Mouse (Mus musculus) CH12.LX (cell line): ENCODE measurements at regions not wholly inside any gene's neighbourhood (a gene's known extent, or its start where the extent isn't known, plus 50 kb on each side); places are given as distances from the start of the nearest gene placed in this dataset.

ENCODE experiments used
- DNase-seq: peaks from one replicate; pipeline ENCODE4 v3.0.0-alpha.2; 2013; ENCODE audit errors: extremely low read depth
- H3K27ac ChIP-seq: 2 replicates; pipeline ENCODE4 v1.5.1; 2012; ENCODE audit warnings: low read depth, mild to moderate bottlenecking, control low read depth, moderate library complexity; ENCODE audit not compliant: insufficient read depth
- H3K27me3 ChIP-seq: replicated peaks from 2 replicates; pipeline ENCODE3; 2012; ENCODE audit warnings: inconsistent platforms
- H3K36me3 ChIP-seq, 2 experiments: replicated peaks in 1 of 2; 2 replicates each; pipeline versions ENCODE3 to v1.6.1; 2012; ENCODE audit warnings: inconsistent platforms in 1 of 2, low read length in 1 of 2, mild to moderate bottlenecking in 1 of 2, mixed read lengths in 1 of 2, moderate library complexity in 1 of 2; ENCODE audit not compliant: control insufficient read depth in 1 of 2, insufficient read depth in 1 of 2
- H3K4me1 ChIP-seq, 2 experiments: 2 replicates each; pipeline ENCODE4 v1.6.1; 2012; ENCODE audit warnings: inconsistent platforms in 1 of 2, moderate library complexity in 1 of 2; ENCODE audit not compliant: insufficient read depth in 2 of 2, control insufficient read depth in 1 of 2
- H3K4me2 ChIP-seq: 2 replicates; pipeline ENCODE4 v1.6.1; 2012; ENCODE audit warnings: low read depth, mild to moderate bottlenecking, control low read depth; ENCODE audit not compliant: poor library complexity, insufficient read depth, severe bottlenecking
- H3K4me3 ChIP-seq, 3 experiments: fragments of 150-350 bp in 1 of 3; sonication (generic) in 1 of 3; replicated peaks in 1 of 3; 2 replicates each; pipeline versions ENCODE3 to v1.5.1; 2011 to 2012; ENCODE audit warnings: low read depth in 2 of 3, low read length in 2 of 3, mild to moderate bottlenecking in 2 of 3, moderate library complexity in 2 of 3, control low read depth in 1 of 3, improper control_type of control experiment in 1 of 3, inconsistent platforms in 1 of 3, mixed read lengths in 1 of 3; ENCODE audit not compliant: poor library complexity in 1 of 3
- H3K79me2 ChIP-seq: replicated peaks from 2 replicates; pipeline ENCODE4 v1.6.1; 2012; ENCODE audit warnings: mild to moderate bottlenecking, moderate library complexity; ENCODE audit not compliant: control insufficient read depth, poor library complexity, insufficient read depth, severe bottlenecking; ENCODE audit errors: extremely low read depth
- H3K9ac ChIP-seq: 2 replicates; pipeline ENCODE4 v1.6.1; 2012; ENCODE audit warnings: low read depth, mild to moderate bottlenecking, control low read depth, moderate library complexity; ENCODE audit not compliant: insufficient read depth
- H3K9me3 ChIP-seq: replicated peaks from 2 replicates; pipeline ENCODE3; 2012; ENCODE audit warnings: low read length, inconsistent platforms, mixed read lengths
- BHLHE40 ChIP-seq: IDR thresholded peaks from 2 replicates; pipeline ENCODE4 v1.6.1; 2011; ENCODE audit warnings: mild to moderate bottlenecking, low read depth, low read length, improper control_type of control experiment
- CHD1 ChIP-seq: IDR thresholded peaks from 2 replicates; pipeline ENCODE4 v1.6.1; 2012; ENCODE audit warnings: low read depth, low read length, improper control_type of control experiment, inconsistent platforms
- CHD2 ChIP-seq: IDR thresholded peaks from 2 replicates; pipeline ENCODE4 v1.6.1; 2011; ENCODE audit warnings: low read length, improper control_type of control experiment
- CTCF ChIP-seq, 2 experiments: IDR thresholded peaks in 1 of 2; conservative IDR thresholded peaks in 1 of 2; 2 replicates each; pipeline ENCODE4 v1.5.1; 2011 to 2012; ENCODE audit warnings: low read depth in 2 of 2, low read length in 2 of 2, improper control_type of control experiment in 1 of 2, inconsistent platforms in 1 of 2, mild to moderate bottlenecking in 1 of 2, moderate library complexity in 1 of 2
- E2F4 ChIP-seq: IDR thresholded peaks from 2 replicates; pipeline ENCODE4 v1.6.1; 2011; ENCODE audit warnings: low read depth, low read length, improper control_type of control experiment; ENCODE audit not compliant: insufficient replicate concordance
- ETS1 ChIP-seq: conservative IDR thresholded peaks from 2 replicates; pipeline ENCODE4 v1.6.1; 2012; ENCODE audit warnings: low read depth, mild to moderate bottlenecking, inconsistent platforms, low read length, improper control_type of control experiment, moderate library complexity
- GABPA ChIP-seq: IDR thresholded peaks from 2 replicates; pipeline ENCODE4 v1.6.1; 2012; ENCODE audit warnings: low read depth, low read length, improper control_type of control experiment, inconsistent platforms; ENCODE audit not compliant: insufficient replicate concordance
- HCFC1 ChIP-seq: IDR thresholded peaks from 2 replicates; pipeline ENCODE4 v1.6.1; 2012; ENCODE audit warnings: low read depth, mild to moderate bottlenecking, inconsistent platforms, low read length, improper control_type of control experiment
- IRF4 ChIP-seq: IDR thresholded peaks from 2 replicates; pipeline ENCODE4 v1.6.1; 2014; ENCODE audit warnings: low read depth, mild to moderate bottlenecking, inconsistent platforms, low read length, improper control_type of control experiment
- JUN ChIP-seq: IDR thresholded peaks from 2 replicates; pipeline ENCODE4 v1.6.1; 2011; ENCODE audit warnings: low read depth, mild to moderate bottlenecking, low read length, improper control_type of control experiment, moderate library complexity; ENCODE audit not compliant: insufficient read depth
- JUND ChIP-seq: conservative IDR thresholded peaks from 2 replicates; pipeline ENCODE4 v1.6.1; 2011; ENCODE audit warnings: low read depth, low read length, improper control_type of control experiment
- KAT2A ChIP-seq: IDR thresholded peaks from 2 replicates; pipeline ENCODE4 v1.6.1; 2012; ENCODE audit warnings: low read length, improper control_type of control experiment, inconsistent platforms; ENCODE audit not compliant: insufficient replicate concordance
- MAFK ChIP-seq: IDR thresholded peaks from 2 replicates; pipeline ENCODE4 v1.6.1; 2011; ENCODE audit warnings: low read length, improper control_type of control experiment; ENCODE audit not compliant: insufficient replicate concordance
- MXI1 ChIP-seq: IDR thresholded peaks from 2 replicates; pipeline ENCODE4 v1.6.1; 2011; ENCODE audit warnings: mild to moderate bottlenecking, low read depth, low read length, improper control_type of control experiment
- MYC ChIP-seq: IDR thresholded peaks from 2 replicates; pipeline ENCODE4 v1.6.1; 2011; ENCODE audit warnings: low read depth, mild to moderate bottlenecking, improper control_type of control experiment, low read length
- NELFE ChIP-seq: IDR thresholded peaks from 2 replicates; pipeline ENCODE4 v1.6.1; 2011; ENCODE audit warnings: low read depth, low read length, improper control_type of control experiment
- PAX5 ChIP-seq: IDR thresholded peaks from 2 replicates; pipeline ENCODE4 v1.6.1; 2012; ENCODE audit warnings: low read length, inconsistent platforms, mixed read lengths
- POLR2AphosphoS2 ChIP-seq: IDR thresholded peaks from 2 replicates; pipeline ENCODE4 v1.6.1; 2011; ENCODE audit warnings: low read depth, low read length, improper control_type of control experiment
- RAD21 ChIP-seq: IDR thresholded peaks from 2 replicates; pipeline ENCODE4 v1.6.1; 2011; ENCODE audit warnings: low read depth, mild to moderate bottlenecking, low read length, improper control_type of control experiment, moderate library complexity
- SIN3A ChIP-seq: IDR thresholded peaks from 2 replicates; pipeline ENCODE4 v1.6.1; 2012; ENCODE audit warnings: low read length, improper control_type of control experiment, inconsistent platforms
- USF1 ChIP-seq: IDR thresholded peaks from 2 replicates; pipeline ENCODE4 v1.6.1; 2014; ENCODE audit warnings: low read depth, mild to moderate bottlenecking, inconsistent platforms, low read length, improper control_type of control experiment
- ZC3H11A ChIP-seq: IDR thresholded peaks from 2 replicates; pipeline ENCODE4 v1.6.1; 2012; ENCODE audit warnings: low read depth, mild to moderate bottlenecking, inconsistent platforms, low read length, improper control_type of control experiment
- dilution Hi-C: fragments of 300-500 bp; cut with MboI; formaldehyde crosslinking; loops from 2 replicates; pipeline ENCODE4 v1.14.3; 2020; ENCODE audit warnings: low sequenced_read_pairs; ENCODE audit not compliant: extremely low pct_unique_long_range_greater_than_20kb, extremely low pct_ligation_motif_present
- in situ Hi-C: fragments of 300-500 bp; cut with MboI; formaldehyde crosslinking; loops from 3 replicates; pipeline ENCODE4 v1.14.3; 2019; ENCODE audit warnings: low sequenced_read_pairs, low pct_ligation_motif_present, low pct_unique_long_range_greater_than_20kb, mixed read lengths

DNA sequence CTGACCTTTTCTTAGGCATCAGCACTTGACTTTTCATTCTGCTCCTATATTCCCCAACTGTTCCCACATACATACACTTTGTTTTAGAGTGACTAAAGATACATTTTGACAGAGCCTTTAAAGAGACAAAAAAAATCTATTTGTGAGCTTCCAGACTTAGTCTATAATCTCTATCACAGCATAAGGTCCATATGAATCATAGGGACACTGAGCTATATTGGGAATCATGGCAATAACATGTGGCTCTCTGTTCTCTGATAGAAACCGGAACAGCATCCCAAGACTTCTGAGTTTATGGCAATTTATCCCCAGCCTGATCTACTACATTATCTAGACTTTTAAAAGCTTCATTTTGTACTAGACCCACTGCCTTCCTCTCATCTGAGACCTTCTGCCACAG is 69.8 kb upstream of the Plxna2 start:
- DNase-seq, result no peak
- dilution Hi-C loops, result no loop called here
- H3K79me2 ChIP-seq, result no peaks in the 10 kb centered on the region
- no peak for TF ChIP-seq NELFE
- TF ChIP-seq KAT2A, result no peak
- no peak for TF ChIP-seq MXI1
- no peak for TF ChIP-seq HCFC1
- no peak for TF ChIP-seq SIN3A
- no peak for TF ChIP-seq ZC3H11A
- TF ChIP-seq CTCF (conservative IDR thresholded peaks at IDR 0.05 in 1 of 2, IDR thresholded peaks at IDR 0.05 in 1 of 2; ENCODE audit: low read depth in 2 of 2, low read length in 2 of 2), result no peak
- no peak for TF ChIP-seq JUN
- no peak for TF ChIP-seq PAX5
- TF ChIP-seq JUND, result no peak
- no peak for TF ChIP-seq MAFK
- no peak for TF ChIP-seq USF1
- no peak for TF ChIP-seq MYC
- no peak for TF ChIP-seq CHD2
- TF ChIP-seq, all 38 proteins: peak for 0
- H3K36me3 ChIP-seq, result no peaks in the 10 kb centered on the region
- H3K9ac ChIP-seq, result no peak overlapping the region
- H3K4me3 ChIP-seq, result no peak overlapping the region
- no peak overlapping the region for H3K27ac ChIP-seq
- H3K4me1 ChIP-seq, result no peaks in the 10 kb centered on the region
- H3K9me3 ChIP-seq, result no peaks in the 10 kb centered on the region
- in situ Hi-C loops, result no loop called here
- no peaks in the 10 kb centered on the region for H3K27me3 ChIP-seq
- H3K4me2 ChIP-seq, result no peak overlapping the region

DNA sequence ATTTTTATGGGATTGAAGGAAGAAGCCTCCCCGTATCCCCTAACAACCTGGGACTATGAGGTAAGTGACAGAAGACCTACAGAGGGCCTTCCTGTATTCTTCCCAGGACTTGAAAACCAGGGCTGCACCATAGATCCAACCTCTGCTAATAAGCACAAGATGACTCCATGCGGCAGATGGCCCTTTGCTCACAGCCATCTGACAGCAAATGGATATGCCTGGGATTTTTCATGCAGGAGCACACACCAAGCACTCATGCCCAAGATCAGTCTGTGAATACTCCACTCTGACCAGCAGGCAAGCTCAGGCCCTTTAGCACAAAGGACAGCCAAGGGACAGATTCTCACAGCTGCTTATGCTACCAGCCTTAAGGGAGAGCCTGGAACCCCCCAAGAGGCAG is 77.1 kb upstream of the Plxna2 start:
- DNase-seq, result no peak
- no peak overlapping the region for H3K4me2 ChIP-seq
- dilution Hi-C loops (no loop called here), in situ Hi-C loops (no loop called here)
- H3K9me3 ChIP-seq, result no peaks in the 10 kb centered on the region
- TF ChIP-seq JUN (no peak), SIN3A (no peak), CHD1 (no peak), IRF4 (no peak), MXI1 (no peak), HCFC1 (no peak), NELFE (no peak), USF1 (no peak), POLR2AphosphoS2 (no peak), ETS1 (no peak), MYC (no peak), E2F4 (no peak), CTCF (conservative IDR thresholded peaks at IDR 0.05 in 1 of 2, IDR thresholded peaks at IDR 0.05 in 1 of 2; ENCODE audit: low read depth in 2 of 2, low read length in 2 of 2) (no peak), GABPA (no peak), MAFK (no peak), BHLHE40 (no peak), RAD21 (no peak), PAX5 (no peak)
- no peak overlapping the region for H3K27ac ChIP-seq
- no peak overlapping the region for H3K4me3 ChIP-seq
- no peaks in the 10 kb centered on the region for H3K4me1 ChIP-seq
- no peaks in the 10 kb centered on the region for H3K36me3 ChIP-seq
- no peak overlapping the region for H3K9ac ChIP-seq
- H3K79me2 ChIP-seq, result no peaks in the 10 kb centered on the region
- H3K27me3 ChIP-seq, result no peaks in the 10 kb centered on the region
